Mouse (Mus musculus) MEL (cell line): ENCODE results near the gene Enox2. TPM values are rescaled to one million over a fixed set of nuclear protein-coding genes. Genes with fewer than 3 reads are reported as not detected.
"Not testable (repeated sequence)": the region's sequence is repeated elsewhere in the genome, so short reads cannot be mapped to it uniquely, and the experiment has no call there.

Source experiments
- DNase-seq: peaks from one replicate; pipeline ENCODE4 v3.0.0; 2011; ENCODE audit warnings: low read depth, low spot score
- H3K27ac ChIP-seq: 2 replicates; pipeline ENCODE4 v1.5.1; 2012; ENCODE audit warnings: low read depth, mild to moderate bottlenecking, control low read depth, low read length, moderate library complexity; ENCODE audit not compliant: control insufficient read depth
- H3K27me3 ChIP-seq, 2 experiments: fragments of 150-350 bp in 1 of 2; sonication (generic) in 1 of 2; 2 replicates each; pipeline ENCODE4 v1.6.1; 2012; ENCODE audit warnings: low read length in 2 of 2, mild to moderate bottlenecking in 2 of 2, improper control_type of control experiment in 1 of 2, moderate library complexity in 1 of 2; ENCODE audit not compliant: insufficient read depth in 2 of 2, control insufficient read depth in 1 of 2
- H3K36me3 ChIP-seq, 2 experiments: 2 replicates each; pipeline ENCODE4 v1.6.1; 2012 to 2014; ENCODE audit warnings: low read length in 2 of 2, improper control_type of control experiment in 1 of 2, inconsistent platforms in 1 of 2, mild to moderate bottlenecking in 1 of 2; ENCODE audit not compliant: insufficient read depth in 2 of 2, control insufficient read depth in 1 of 2
- H3K4me1 ChIP-seq, 2 experiments: fragments of 150-350 bp in 1 of 2; sonication (generic) in 1 of 2; 2 replicates each; pipeline ENCODE4 v1.6.1; 2012; ENCODE audit warnings: low read length in 2 of 2, improper control_type of control experiment in 1 of 2, mild to moderate bottlenecking in 1 of 2; ENCODE audit not compliant: insufficient read depth in 2 of 2, control insufficient read depth in 1 of 2
- H3K4me3 ChIP-seq, 2 experiments: fragments of 150-350 bp in 1 of 2; sonication (generic) in 1 of 2; 2 replicates each; pipeline ENCODE4 v1.5.1; 2012; ENCODE audit warnings: low read depth in 2 of 2, low read length in 2 of 2, mild to moderate bottlenecking in 2 of 2, moderate library complexity in 2 of 2, control low read depth in 1 of 2, improper control_type of control experiment in 1 of 2; ENCODE audit not compliant: control insufficient read depth in 1 of 2, insufficient read depth in 1 of 2
- H3K79me2 ChIP-seq: 2 replicates; pipeline ENCODE4 v1.6.1; 2012; ENCODE audit warnings: mild to moderate bottlenecking, low read length, moderate library complexity; ENCODE audit not compliant: control insufficient read depth, poor library complexity, insufficient read depth
- H3K9ac ChIP-seq: 2 replicates; pipeline ENCODE4 v1.6.1; 2012; ENCODE audit warnings: low read depth, mild to moderate bottlenecking, control low read depth, low read length, moderate library complexity; ENCODE audit not compliant: control insufficient read depth, poor library complexity, severe bottlenecking
- H3K9me3 ChIP-seq: fragments of 150-350 bp; sonication (generic); replicated peaks from 2 replicates; pipeline ENCODE4 v1.6.1; 2012; ENCODE audit warnings: mild to moderate bottlenecking, low read length, improper control_type of control experiment, moderate library complexity; ENCODE audit not compliant: insufficient read depth
- E2F4 ChIP-seq: IDR thresholded peaks from 2 replicates; pipeline ENCODE4 v1.6.1; 2011; ENCODE audit warnings: low read depth, low read length, improper control_type of control experiment, borderline replicate concordance
- ELF1 ChIP-seq: IDR thresholded peaks from 2 replicates; pipeline ENCODE4 v1.6.1; 2014; ENCODE audit warnings: low read depth, mild to moderate bottlenecking, inconsistent platforms, low read length, improper control_type of control experiment, moderate library complexity
- EP300 ChIP-seq, 2 experiments: IDR thresholded peaks; 2 replicates each; pipeline ENCODE4 v1.6.1; 2011; ENCODE audit warnings: improper control_type of control experiment in 2 of 2, low read length in 2 of 2, low read depth in 1 of 2, mild to moderate bottlenecking in 1 of 2
- ETS1 ChIP-seq: IDR thresholded peaks from 2 replicates; pipeline ENCODE4 v1.6.1; 2012; ENCODE audit warnings: low read depth, mild to moderate bottlenecking, inconsistent platforms, low read length, improper control_type of control experiment, moderate library complexity
- GATA1 ChIP-seq: IDR thresholded peaks from 2 replicates; pipeline ENCODE4 v1.6.1; 2011; ENCODE audit warnings: low read depth, low read length, improper control_type of control experiment
- KAT2A ChIP-seq: conservative IDR thresholded peaks from 2 replicates; pipeline ENCODE4 v1.6.1; 2012; ENCODE audit warnings: low read depth, low read length, improper control_type of control experiment, inconsistent platforms
- MAFK ChIP-seq: IDR thresholded peaks from 2 replicates; pipeline ENCODE4 v1.6.1; 2011; ENCODE audit warnings: low read depth, mild to moderate bottlenecking, low read length, improper control_type of control experiment, borderline replicate concordance
- MAX ChIP-seq: IDR thresholded peaks from 2 replicates; pipeline ENCODE4 v1.6.1; 2011; ENCODE audit warnings: low read length, improper control_type of control experiment
- MAZ ChIP-seq: IDR thresholded peaks from 2 replicates; pipeline ENCODE4 v1.6.1; 2012; ENCODE audit warnings: low read depth, mild to moderate bottlenecking, inconsistent platforms, low read length, improper control_type of control experiment
- MEF2A ChIP-seq: IDR thresholded peaks from 2 replicates; pipeline ENCODE4 v1.6.1; 2014; ENCODE audit warnings: low read depth, mild to moderate bottlenecking, inconsistent platforms, low read length, improper control_type of control experiment; ENCODE audit not compliant: poor library complexity, insufficient replicate concordance, severe bottlenecking; ENCODE audit errors: extremely low read depth
- MYB ChIP-seq: IDR thresholded peaks from 2 replicates; pipeline ENCODE4 v1.6.1; 2011; ENCODE audit warnings: mild to moderate bottlenecking, low read depth, low read length, improper control_type of control experiment
- POLR2A ChIP-seq, 2 experiments: IDR thresholded peaks; 2 replicates each; pipeline ENCODE4 v1.6.1; 2011 to 2012; ENCODE audit warnings: low read length in 2 of 2, mild to moderate bottlenecking in 2 of 2, control low read depth in 1 of 2, improper control_type of control experiment in 1 of 2, low read depth in 1 of 2, moderate library complexity in 1 of 2; ENCODE audit not compliant: control insufficient read depth in 1 of 2, insufficient read depth in 1 of 2, poor library complexity in 1 of 2
- POLR2AphosphoS2 ChIP-seq: IDR thresholded peaks from 2 replicates; pipeline ENCODE4 v1.6.1; 2011; ENCODE audit warnings: low read length, improper control_type of control experiment
- POLR2AphosphoS5 ChIP-seq: IDR thresholded peaks from 2 replicates; pipeline ENCODE4 v1.6.1; 2012; ENCODE audit warnings: low read depth, borderline replicate concordance, mild to moderate bottlenecking, inconsistent platforms, low read length, moderate library complexity, mixed read lengths
- RAD21 ChIP-seq: IDR thresholded peaks from 2 replicates; pipeline ENCODE4 v1.6.1; 2011; ENCODE audit warnings: mild to moderate bottlenecking, low read depth, low read length, improper control_type of control experiment
- RCOR1 ChIP-seq: IDR thresholded peaks from 2 replicates; pipeline ENCODE4 v1.6.1; 2012; ENCODE audit warnings: low read depth, mild to moderate bottlenecking, inconsistent platforms, low read length, improper control_type of control experiment
- SMC3 ChIP-seq: IDR thresholded peaks from 2 replicates; pipeline ENCODE4 v1.6.1; 2011; ENCODE audit warnings: low read depth, low read length, improper control_type of control experiment
- TAL1 ChIP-seq: IDR thresholded peaks from 2 replicates; pipeline ENCODE4 v1.6.1; 2012; ENCODE audit warnings: mild to moderate bottlenecking, inconsistent platforms, low read length, moderate library complexity, mixed read lengths
- TBP ChIP-seq: IDR thresholded peaks from 2 replicates; pipeline ENCODE4 v1.8.0; 2011; ENCODE audit warnings: low read depth, low read length, improper control_type of control experiment
- UBTF ChIP-seq: IDR thresholded peaks from 2 replicates; pipeline ENCODE4 v1.6.1; 2012; ENCODE audit warnings: low read depth, mild to moderate bottlenecking, inconsistent platforms, low read length, improper control_type of control experiment, moderate library complexity, borderline replicate concordance; ENCODE audit not compliant: insufficient read depth
- USF1 ChIP-seq: IDR thresholded peaks from 2 replicates; pipeline ENCODE4 v1.6.1; 2014; ENCODE audit warnings: low read depth, mild to moderate bottlenecking, inconsistent platforms, low read length, improper control_type of control experiment, moderate library complexity
- USF2 ChIP-seq, 2 experiments: IDR thresholded peaks; 2 replicates each; pipeline ENCODE4 v1.6.1; 2011 to 2012; ENCODE audit warnings: improper control_type of control experiment in 2 of 2, low read length in 2 of 2, borderline replicate concordance in 1 of 2, inconsistent platforms in 1 of 2, low read depth in 1 of 2, mild to moderate bottlenecking in 1 of 2; ENCODE audit not compliant: insufficient read depth in 1 of 2
- ZC3H11A ChIP-seq: IDR thresholded peaks from 2 replicates; pipeline ENCODE4 v1.6.1; 2012; ENCODE audit warnings: low read depth, mild to moderate bottlenecking, inconsistent platforms, low read length, improper control_type of control experiment
- ZKSCAN1 ChIP-seq: IDR thresholded peaks from 2 replicates; pipeline ENCODE4 v1.6.1; 2012; ENCODE audit warnings: low read depth, mild to moderate bottlenecking, inconsistent platforms, low read length, improper control_type of control experiment, moderate library complexity
- ZMIZ1 ChIP-seq: IDR thresholded peaks from 2 replicates; pipeline ENCODE4 v1.6.1; 2012; ENCODE audit warnings: low read depth, mild to moderate bottlenecking, inconsistent platforms, low read length, improper control_type of control experiment, moderate library complexity
- polyA plus RNA-seq, 2 experiments: library from polyadenylated mRNA; stranded (reverse) in 1 of 2; unstranded in 1 of 2; fragments of >175 nt in 1 of 2; fragments of >200 nt in 1 of 2; gene quantifications; 2 replicates each; pipeline versions ENCODE4 v1.2.1 to v1.2.4; 2012; ENCODE audit warnings: low replicate concordance in 2 of 2, low read depth in 1 of 2; ENCODE audit not compliant: insufficient read length in 2 of 2, insufficient read depth in 1 of 2, missing spikeins in 1 of 2
- total RNA-seq: library from RNA; depleted of rRNA; stranded (reverse); fragments of 300-350 nt; gene quantifications from 2 replicates; pipeline ENCODE4 v1.2.3, GENCODE M21; 2012

The Enox2 gene
- total and polyA plus RNA-seq, 3 experiments = 8.6 to 11.0 TPM; not detected in 1

DNA sequence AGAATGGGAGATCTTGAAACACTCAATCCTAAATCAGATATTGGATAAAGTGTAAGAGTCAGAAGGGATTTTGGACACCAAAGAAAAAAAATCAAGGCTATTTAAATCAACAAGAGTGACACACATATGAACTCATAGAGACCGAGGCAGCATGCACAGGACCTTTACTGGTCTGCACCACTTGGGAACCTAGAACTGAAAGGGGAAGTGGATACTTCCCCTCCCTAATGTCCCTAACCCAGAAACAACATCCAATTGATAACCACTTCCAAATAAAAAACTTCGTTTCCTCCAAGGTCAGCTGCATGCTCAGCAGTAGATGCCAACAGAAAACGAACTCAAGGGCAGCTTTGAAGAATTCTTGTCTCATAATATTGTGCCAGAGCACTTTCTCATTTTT lies 171.6 kb downstream of the Enox2 start:
- Histone ChIP-seq H3K4me1 (no peaks in the 10 kb centered on the region), H3K79me2 (no peaks in the 10 kb centered on the region), H3K9ac (no peak overlapping the region), H3K27ac (no peak overlapping the region), H3K4me3 (no peak overlapping the region), H3K27me3 (no peaks in the 10 kb centered on the region), H3K36me3 (no peaks in the 10 kb centered on the region; a peak in 1 of 4 replicates), H3K9me3 (no peaks in the 10 kb centered on the region)
- peak; percentile 47 for DNase-seq
- TF ChIP-seq RCOR1 = no peak
- TF ChIP-seq UBTF = no peak
- no peak for TF ChIP-seq KAT2A
- TF ChIP-seq MEF2A = no peak
- no peak for TF ChIP-seq ZKSCAN1
- no peak for TF ChIP-seq E2F4
- no peak for TF ChIP-seq POLR2AphosphoS2
- no peak for TF ChIP-seq ELF1
- TF ChIP-seq MAX = no peak
- no peak for TF ChIP-seq EP300 (IDR thresholded peaks at IDR 0.05; ENCODE audit: low read depth in 1 of 2, low read length in 2 of 2)
- no peak for TF ChIP-seq POLR2AphosphoS5
- TF ChIP-seq MAZ = no peak
- no peak for TF ChIP-seq POLR2A (IDR thresholded peaks at IDR 0.05; ENCODE audit: control insufficient read depth in 1 of 2, insufficient read depth in 1 of 2, low read depth in 1 of 2, low read length in 2 of 2, poor library complexity in 1 of 2)
- TF ChIP-seq MYB = no peak
- no peak for TF ChIP-seq SMC3

DNA sequence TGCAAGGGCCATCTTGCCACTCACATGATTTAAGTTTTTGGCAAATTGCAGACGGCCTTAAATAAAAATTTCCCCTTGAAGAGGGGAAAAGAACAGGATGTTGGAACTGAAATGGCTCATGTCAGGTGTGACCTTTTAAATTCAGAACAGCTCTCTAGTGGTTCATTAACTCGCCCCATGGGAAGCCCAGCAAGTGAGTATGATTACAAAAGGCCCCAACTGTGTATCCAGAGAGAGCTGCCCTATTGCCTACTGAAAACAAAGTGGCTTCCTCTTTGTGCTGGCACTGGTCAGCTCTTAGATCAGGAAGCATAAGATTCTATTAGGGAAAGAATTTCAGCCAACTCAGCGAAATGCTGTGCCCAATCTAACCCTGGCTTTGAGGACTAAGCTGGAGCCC lies 175.6 kb downstream of the Enox2 start:
- Histone ChIP-seq H3K27ac (no peak overlapping the region), H3K9me3 (no peaks in the 10 kb centered on the region), H3K79me2 (no peaks in the 10 kb centered on the region), H3K4me3 (no peak overlapping the region), H3K9ac (no peak overlapping the region), H3K36me3 (no peaks in the 10 kb centered on the region; a peak in 1 of 4 replicates), H3K4me1 (no peaks in the 10 kb centered on the region), H3K27me3 (no peaks in the 10 kb centered on the region)
- TF ChIP-seq TAL1 (no peak), RCOR1 (no peak), ZC3H11A (no peak), SMC3 (no peak), E2F4 (no peak), USF1 (no peak), ZMIZ1 (no peak), MAFK (no peak), ETS1 (no peak), POLR2AphosphoS5 (no peak), POLR2AphosphoS2 (no peak), UBTF (no peak), RAD21 (no peak), EP300 (IDR thresholded peaks at IDR 0.05; ENCODE audit: low read depth in 1 of 2, low read length in 2 of 2) (no peak), TBP (no peak), USF2 (IDR thresholded peaks at IDR 0.05; ENCODE audit: borderline replicate concordance in 1 of 2, insufficient read depth in 1 of 2, low read depth in 1 of 2, low read length in 2 of 2) (no peak), KAT2A (no peak), MAX (no peak), GATA1 (no peak), MAZ (no peak)
- no peak for DNase-seq

DNA sequence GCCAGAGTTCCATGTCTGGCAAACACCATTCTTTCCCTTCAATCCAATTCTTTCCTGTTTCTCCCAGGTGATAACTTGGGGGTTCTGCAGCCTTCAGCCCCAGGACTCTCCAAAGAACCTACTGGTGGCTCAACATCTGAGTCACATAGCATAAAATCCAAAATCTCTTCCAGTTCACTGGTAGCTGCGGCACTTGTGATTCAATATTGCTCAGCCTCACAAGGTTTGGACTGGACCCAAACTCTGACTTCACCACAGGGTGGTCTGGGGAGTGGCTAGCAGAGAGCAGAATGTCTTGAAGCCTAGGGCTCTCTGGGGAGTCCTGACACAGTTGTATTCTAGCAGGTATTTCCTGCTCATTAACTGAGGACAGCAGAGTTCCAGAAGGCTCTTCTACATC lies 187.5 kb downstream of the Enox2 start:
- H3K9ac ChIP-seq, H3K79me2 ChIP-seq, H3K4me3 ChIP-seq, H3K4me1 ChIP-seq, DNase-seq, H3K27me3 ChIP-seq, H3K9me3 ChIP-seq, H3K27ac ChIP-seq, H3K36me3 ChIP-seq: not testable (repeated sequence)
